Mouse (Mus musculus): ENCODE data around the gene Tube1. TPM values are rescaled to one million over a fixed set of nuclear protein-coding genes. Genes with fewer than 3 reads are reported as not detected.

Gene Tube1
- polyA plus RNA-seq (2014; fragmentation: Illumina TruSeq; extraction: RNeasy Lipid Tissue Mini Kit (QIAGEN cat#74804); ENCODE audit: insufficient read depth, low read depth, low replicate concordance), result 0.31 TPM

DNA sequence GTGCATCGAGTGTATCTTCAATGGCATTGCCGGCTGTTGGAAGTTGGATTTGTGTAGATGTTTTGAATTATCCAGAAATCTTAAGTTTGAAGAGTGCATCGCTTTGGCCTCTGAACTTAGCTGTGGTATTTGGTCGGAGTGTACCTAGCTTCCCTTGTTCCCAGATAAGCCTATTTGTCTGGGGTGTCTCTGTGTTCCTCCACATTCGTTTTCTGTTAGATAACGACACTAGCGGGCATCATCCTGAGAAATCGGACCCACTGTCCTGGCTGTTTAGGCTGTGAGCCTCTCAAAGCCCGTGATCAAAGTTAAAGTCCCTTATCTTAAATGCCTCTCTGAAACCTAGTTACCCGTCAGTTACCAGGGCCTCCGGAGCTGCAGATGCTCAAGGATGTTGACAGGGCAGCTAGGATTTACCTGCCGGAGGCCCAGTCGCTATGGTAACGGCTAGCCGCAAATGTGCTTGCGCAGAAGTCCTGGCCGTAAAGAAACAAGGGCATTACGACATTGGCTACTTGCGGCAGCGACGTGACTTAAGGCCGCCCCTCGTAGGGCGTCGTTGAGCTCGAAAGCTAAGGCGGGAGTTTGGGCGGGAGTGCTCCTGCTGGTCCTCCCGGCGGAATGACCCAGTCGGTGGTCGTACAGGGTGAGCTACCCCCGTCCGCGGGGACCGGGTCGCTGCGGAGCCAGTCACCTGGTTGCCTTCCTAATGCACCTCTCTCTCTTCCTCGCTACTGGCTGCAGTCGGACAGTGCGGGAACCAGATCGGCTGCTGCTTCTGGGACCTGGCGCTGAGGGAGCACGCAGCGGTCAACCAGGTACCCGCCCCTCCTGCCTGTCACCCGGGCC is at the start of gene Tube1, which contains the start of gene Fam229b:
Gene Tube1, plus strand, starts transcription at position 515 of the 849 bp plus-strand sequence.
Gene Fam229b, minus strand, starts transcription at position 453 of the 849 bp plus-strand sequence.

DNA sequence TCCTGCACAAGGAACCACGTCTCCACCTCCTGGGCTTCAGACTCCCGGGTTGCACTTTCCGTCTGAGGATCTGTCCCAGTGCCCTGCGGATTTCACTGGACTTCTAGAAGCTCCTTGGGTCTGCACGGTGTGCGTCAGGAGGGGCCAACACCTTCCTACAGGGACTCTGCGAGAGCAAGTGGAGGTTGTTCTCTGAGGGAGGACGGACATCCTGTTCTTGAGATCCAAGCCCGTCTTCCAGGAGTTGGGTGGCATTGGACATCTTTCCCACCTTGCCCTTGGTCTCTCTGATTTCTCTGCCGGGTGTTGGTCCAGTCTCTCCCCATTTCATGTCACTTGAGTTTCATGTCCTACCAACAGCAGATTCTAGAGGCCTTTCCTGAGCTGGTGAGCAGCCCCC is 29.9 kb downstream of the Tube1 start, which contains the start of gene Ccn6:
Gene Ccn6, minus strand, starts transcription at position 101 of the 400 bp plus-strand sequence.

Other genes with a start within 250 kb of the Tube1 start
- 59.2 TPM for gene Lama4, start 168.5 kb upstream of the Tube1 start, polyA plus RNA-seq (2014; fragmentation: Illumina TruSeq; extraction: RNeasy Lipid Tissue Mini Kit (QIAGEN cat#74804); ENCODE audit: insufficient read depth, low read depth, low replicate concordance)
- gene Fam229b, start 62 bp upstream of the Tube1 start, polyA plus RNA-seq (2014; fragmentation: Illumina TruSeq; extraction: RNeasy Lipid Tissue Mini Kit (QIAGEN cat#74804); ENCODE audit: insufficient read depth, low read depth, low replicate concordance), result 6.2 TPM
- gene Ccn6, start 29.8 kb downstream of the Tube1 start, polyA plus RNA-seq (2014; fragmentation: Illumina TruSeq; extraction: RNeasy Lipid Tissue Mini Kit (QIAGEN cat#74804); ENCODE audit: insufficient read depth, low read depth, low replicate concordance), result 0.17 TPM
- gene Fyn, start 234.9 kb downstream of the Tube1 start, polyA plus RNA-seq (2014; fragmentation: Illumina TruSeq; extraction: RNeasy Lipid Tissue Mini Kit (QIAGEN cat#74804); ENCODE audit: insufficient read depth, low read depth, low replicate concordance), result 27.0 TPM

Data from lung, adult 10 weeks (tissue).